Mouse (Mus musculus): Measurements from ENCODE around the gene Vmn2r9.
"Not testable (repeated sequence)": the region's sequence is repeated elsewhere in the genome, so short reads cannot be mapped to it uniquely, and the experiment has no call there.

DNA sequence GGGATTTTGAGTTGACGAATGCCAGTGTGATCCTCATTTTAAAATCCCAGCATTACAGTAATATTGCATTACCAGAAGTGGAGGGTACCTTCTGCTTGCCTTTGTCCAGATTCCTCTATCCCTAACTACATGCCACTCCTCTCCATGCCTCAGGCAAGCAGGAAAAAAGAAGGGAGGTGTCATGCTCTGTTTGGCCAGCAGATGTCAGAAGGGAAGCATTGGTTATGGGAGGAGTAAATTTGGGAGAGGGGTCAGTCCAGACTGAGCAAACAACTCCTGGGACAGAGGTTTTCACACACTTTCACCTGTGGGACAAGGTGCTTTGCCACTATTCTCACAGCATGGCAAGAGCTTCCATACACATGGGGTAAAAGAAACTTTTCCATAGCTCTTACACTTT is 62.0 kb downstream of the Vmn2r9 start:
- not testable (repeated sequence) for TF ChIP-seq ZC3H11A (IDR thresholded peaks at IDR 0.05; ENCODE audit: low read depth, low read length); ZNF384 (IDR thresholded peaks at IDR 0.05; ENCODE audit: low read depth, low read length); HCFC1 (IDR thresholded peaks at IDR 0.05; ENCODE audit: low read depth, low read length); JUN (IDR thresholded peaks at IDR 0.05; ENCODE audit: insufficient read depth, low read depth, low read length); POLR2A (IDR thresholded peaks at IDR 0.05; ENCODE audit: low read depth, low read length); RCOR1 (conservative IDR thresholded peaks at IDR 0.05; ENCODE audit: low read depth, low read length); ZMIZ1 (IDR thresholded peaks at IDR 0.05; ENCODE audit: low read depth, low read length); USF1 (IDR thresholded peaks at IDR 0.05; ENCODE audit: low read depth, low read length); NRF1 (IDR thresholded peaks at IDR 0.05; ENCODE audit: low read depth, low read length); MEF2A (IDR thresholded peaks at IDR 0.05; ENCODE audit: borderline replicate concordance, low read depth, low read length); POLR2AphosphoS2 (IDR thresholded peaks at IDR 0.05; ENCODE audit: low read depth, low read length)
- TF ChIP-seq CTCF (conservative IDR thresholded peaks at IDR 0.05 in 1 of 2, IDR thresholded peaks at IDR 0.05 in 1 of 2; ENCODE audit: low read depth in 2 of 2, low read length in 2 of 2) = peak in 1 of 2 experiments; percentile 52; a peak in 3 of 4 replicates
